Mouse (Mus musculus): ENCODE measurements around the gene Pknox1. TPM values are rescaled to one million over a fixed set of nuclear protein-coding genes. Genes with fewer than 3 reads are reported as not detected.
"Not testable (repeated sequence)": the region's sequence is repeated elsewhere in the genome, so short reads cannot be mapped to it uniquely, and the experiment has no call there.

Gene Pknox1
- polyA plus RNA-seq (2015; fragmentation: Nextera tagmentation; extraction: Ambion mirVana) = 31.9 and 34.4 TPM in 2 replicates

- Histone ChIP-seq H3K4me2 (peak within 1 kb of the TSS; percentile 72), H3K27ac (peak within 1 kb of the TSS; percentile 96), H3K9ac (peak within 1 kb of the TSS; percentile 92), H3K9me3 (no peaks in the 10 kb centered on the region), H3K36me3 (no peaks in the 10 kb centered on the region), H3K4me1 (peaks cover 24% of the 10 kb centered on the region), H3K27me3 (replicated peaks) (no peaks in the 10 kb centered on the region), H3K4me3 (replicated peaks) (peak within 1 kb of the TSS; percentile 66)
- peak; percentile 93 for ATAC-seq (ENCODE audit: insufficient read depth, low FRiP score, low read depth)
- under 1% methylated on average over 25 of the region's 72 CpGs for WGBS
Measured at GRCm38 (mm10) chr17:31564015-31564857, at the start of gene Pknox1. TSS of gene Pknox1 (plus strand) at chr17:31564734.

- H3K9me3 ChIP-seq = no peaks in the 10 kb centered on the region
- peak; percentile 52 for ATAC-seq (ENCODE audit: insufficient read depth, low FRiP score, low read depth)
- H3K4me3 ChIP-seq (replicated peaks) = peak overlapping the region; percentile 63
- no peaks in the 10 kb centered on the region for H3K27me3 ChIP-seq (replicated peaks)
- peak overlapping the region; percentile 52 for H3K4me2 ChIP-seq
- H3K4me1 ChIP-seq = peaks cover 10% of the 10 kb centered on the region
- H3K9ac ChIP-seq = no peak overlapping the region
- H3K36me3 ChIP-seq = peaks cover 4% of the 10 kb centered on the region; the same call in 1 of the 2 replicates
- H3K27ac ChIP-seq = peak overlapping the region; percentile 75; the same call in 1 of the 2 replicates
- 2% methylated on average over 7 of the region's 7 CpGs for WGBS
Measured at GRCm38 (mm10) chr17:31519344-31519945, 45.1 kb upstream of the Pknox1 start.

- ATAC-seq (ENCODE audit: insufficient read depth, low FRiP score, low read depth) = peak; percentile 98
- Histone ChIP-seq H3K9me3 (no peaks in the 10 kb centered on the region), H3K4me2 (peak within 1 kb of the TSS; percentile 52), H3K9ac (peak within 1 kb of the TSS; percentile 51), H3K27ac (peak within 1 kb of the TSS; percentile 75), H3K4me1 (peaks cover 10% of the 10 kb centered on the region), H3K4me3 (replicated peaks) (peak within 1 kb of the TSS; percentile 63), H3K36me3 (peaks cover 4% of the 10 kb centered on the region; the same call in 1 of the 2 replicates), H3K27me3 (replicated peaks) (no peaks in the 10 kb centered on the region)
- under 1% methylated on average over 45 of the region's 45 CpGs for WGBS
Measured at GRCm38 (mm10) chr17:31519946-31520838, 44.3 kb upstream of the Pknox1 start, which contains the start of the genes Wdr4 and Ndufv3. TSS of gene Wdr4 (minus strand) at chr17:31519980. TSS of gene Ndufv3 (plus strand) at chr17:31520115.

GRCm38 (mm10) chr17:31520895-31521294 lies 43.6 kb upstream of the Pknox1 start:
- Histone ChIP-seq H3K9ac (0 out of 2 replicates have a peak overlapping the region, but pooled peaks have one; percentile 51), H3K4me3 (replicated peaks) (peak overlapping the region; percentile 63), H3K4me1 (peaks cover 10% of the 10 kb centered on the region), H3K36me3 (peaks cover 4% of the 10 kb centered on the region; the same call in 1 of the 2 replicates), H3K27me3 (replicated peaks) (no peaks in the 10 kb centered on the region), H3K27ac (peak overlapping the region; percentile 75; the same call in 1 of the 2 replicates), H3K9me3 (no peaks in the 10 kb centered on the region), H3K4me2 (peak overlapping the region; percentile 52)
- 13% methylated on average over 3 of the region's 3 CpGs for WGBS
- no peak for ATAC-seq (ENCODE audit: insufficient read depth, low FRiP score, low read depth)

GRCm38 (mm10) chr17:31521948-31522347 lies 42.6 kb upstream of the Pknox1 start:
- 82% methylated on average over 6 of the region's 6 CpGs for WGBS
- Histone ChIP-seq H3K4me1 (peaks cover 10% of the 10 kb centered on the region), H3K36me3 (peaks cover 4% of the 10 kb centered on the region), H3K9me3 (no peaks in the 10 kb centered on the region), H3K4me2 (peak overlapping the region; percentile 52; the same call in 1 of the 2 replicates), H3K27me3 (replicated peaks) (no peaks in the 10 kb centered on the region), H3K27ac (peak overlapping the region; percentile 75; the same call in 1 of the 2 replicates), H3K4me3 (replicated peaks) (no peak overlapping the region), H3K9ac (no peak overlapping the region)
- ATAC-seq (ENCODE audit: insufficient read depth, low FRiP score, low read depth) = no peak

GRCm38 (mm10) chr17:31525114-31525513 lies 39.4 kb upstream of the Pknox1 start:
- Histone ChIP-seq H3K9ac (no peak overlapping the region), H3K4me2 (no peak overlapping the region), H3K9me3 (no peaks in the 10 kb centered on the region), H3K4me3 (replicated peaks) (no peak overlapping the region), H3K36me3 (peaks cover 23% of the 10 kb centered on the region), H3K27me3 (replicated peaks) (no peaks in the 10 kb centered on the region), H3K27ac (no peak overlapping the region), H3K4me1 (peaks cover 10% of the 10 kb centered on the region)
- whole genome bisulfite sequencing = 85% methylated on average over 4 of the region's 4 CpGs
- ATAC-seq (ENCODE audit: insufficient read depth, low FRiP score, low read depth) = no peak

GRCm38 (mm10) chr17:31525816-31526215 lies 38.7 kb upstream of the Pknox1 start:
- no peak overlapping the region for H3K4me2 ChIP-seq
- no peak overlapping the region for H3K27ac ChIP-seq
- WGBS = 95% methylated on average over 3 of the region's 3 CpGs
- peaks cover 23% of the 10 kb centered on the region for H3K36me3 ChIP-seq
- H3K27me3 ChIP-seq (replicated peaks) = no peaks in the 10 kb centered on the region
- peaks cover 9% of the 10 kb centered on the region for H3K4me1 ChIP-seq
- H3K4me3 ChIP-seq (replicated peaks) = no peak overlapping the region
- H3K9me3 ChIP-seq = no peaks in the 10 kb centered on the region
- ATAC-seq (ENCODE audit: insufficient read depth, low FRiP score, low read depth) = no peak
- no peak overlapping the region for H3K9ac ChIP-seq

GRCm38 (mm10) chr17:31529314-31529713 lies 35.2 kb upstream of the Pknox1 start:
- Histone ChIP-seq H3K27ac (no peak overlapping the region), H3K9me3 (no peaks in the 10 kb centered on the region), H3K27me3 (replicated peaks) (no peaks in the 10 kb centered on the region), H3K36me3 (peaks cover 27% of the 10 kb centered on the region), H3K4me3 (replicated peaks) (no peak overlapping the region), H3K4me1 (no peaks in the 10 kb centered on the region), H3K4me2 (no peak overlapping the region), H3K9ac (no peak overlapping the region)
- 34% methylated on average over 15 of the region's 15 CpGs for WGBS
- ATAC-seq (ENCODE audit: insufficient read depth, low FRiP score, low read depth) = no peak

GRCm38 (mm10) chr17:31531441-31532158 lies 32.9 kb upstream of the Pknox1 start:
- peaks cover 9% of the 10 kb centered on the region for H3K4me1 ChIP-seq
- H3K9ac ChIP-seq = no peak overlapping the region
- no peak for ATAC-seq (ENCODE audit: insufficient read depth, low FRiP score, low read depth)
- H3K4me2 ChIP-seq = no peak overlapping the region
- WGBS = 85% methylated on average over 14 of the region's 14 CpGs
- H3K4me3 ChIP-seq (replicated peaks) = no peak overlapping the region
- peaks cover 27% of the 10 kb centered on the region for H3K36me3 ChIP-seq
- no peaks in the 10 kb centered on the region for H3K9me3 ChIP-seq
- H3K27me3 ChIP-seq (replicated peaks) = no peaks in the 10 kb centered on the region
- no peak overlapping the region for H3K27ac ChIP-seq

- 86% methylated on average over 4 of the region's 4 CpGs for WGBS
- not testable (repeated sequence) for H3K9me3 ChIP-seq; ATAC-seq (ENCODE audit: insufficient read depth, low FRiP score, low read depth); H3K27me3 ChIP-seq (replicated peaks); H3K27ac ChIP-seq; H3K9ac ChIP-seq; H3K4me2 ChIP-seq; H3K4me3 ChIP-seq (replicated peaks); H3K4me1 ChIP-seq
- H3K36me3 ChIP-seq = peaks cover 22% of the 10 kb centered on the region
Measured at GRCm38 (mm10) chr17:31532331-31532730, 32.2 kb upstream of the Pknox1 start.

GRCm38 (mm10) chr17:31535358-31535757 lies 29.2 kb upstream of the Pknox1 start:
- Histone ChIP-seq H3K4me1 (peaks cover 9% of the 10 kb centered on the region), H3K9me3 (no peaks in the 10 kb centered on the region), H3K27ac (peak overlapping the region; percentile 65), H3K4me2 (no peak overlapping the region), H3K27me3 (replicated peaks) (no peaks in the 10 kb centered on the region), H3K36me3 (peaks cover 7% of the 10 kb centered on the region; the same call in 1 of the 2 replicates), H3K4me3 (replicated peaks) (no peak overlapping the region), H3K9ac (no peak overlapping the region)
- WGBS = 72% methylated on average over 4 of the region's 4 CpGs
- ATAC-seq (ENCODE audit: insufficient read depth, low FRiP score, low read depth) = no peak

All from stomach, embryonic 15.5 days (tissue).